Mouse (Mus musculus) neural tube, embryonic 13.5 days (tissue): Measurements from ENCODE around the gene Serpinb6c. TPM values are rescaled to one million over a fixed set of nuclear protein-coding genes. Genes with fewer than 3 reads are reported as not detected.
A peak's percentile ranks its signal among the peaks of the same experiment; 100 is the strongest.
"Not testable (repeated sequence)": the region's sequence is repeated elsewhere in the genome, so short reads cannot be mapped to it uniquely, and the experiment has no call there.

Experiments used
- ATAC-seq: fragments of 200-750 bp; cut with Nextera tagmentation; 2 replicates; pipeline ENCODE4 v1.8.0; 2017; ENCODE audit warnings: low read depth, mild to moderate bottlenecking, moderate TSS enrichment, moderate library complexity
- H3K27ac ChIP-seq: fragments of 300-500 bp; sonication (generic); replicated peaks from 2 replicates; pipeline ENCODE4 v1.5.1; 2015; ENCODE audit warnings: moderate library complexity, mild to moderate bottlenecking, inconsistent platforms
- H3K27me3 ChIP-seq: fragments of 300-500 bp; sonication (generic); 2 replicates; pipeline ENCODE4 v1.6.1; 2015; ENCODE audit warnings: mild to moderate bottlenecking, inconsistent platforms
- H3K36me3 ChIP-seq: fragments of 300-500 bp; sonication (generic); 2 replicates; pipeline ENCODE4 v1.6.1; 2015; ENCODE audit warnings: mild to moderate bottlenecking, inconsistent platforms
- H3K4me1 ChIP-seq: fragments of 300-500 bp; sonication (generic); replicated peaks from 2 replicates; pipeline ENCODE4 v1.6.1; 2015; ENCODE audit warnings: inconsistent platforms
- H3K4me2 ChIP-seq: fragments of 300-500 bp; sonication (generic); 2 replicates; pipeline ENCODE4 v1.6.1; 2015; ENCODE audit warnings: inconsistent platforms, mild to moderate bottlenecking, moderate library complexity
- H3K4me3 ChIP-seq: fragments of 300-500 bp; sonication (generic); 2 replicates; pipeline ENCODE4 v1.5.1; 2015; ENCODE audit warnings: mild to moderate bottlenecking, inconsistent platforms
- H3K9ac ChIP-seq: fragments of 300-500 bp; sonication (generic); 2 replicates; pipeline ENCODE4 v1.6.1; 2015; ENCODE audit warnings: moderate library complexity, mild to moderate bottlenecking, inconsistent platforms
- H3K9me3 ChIP-seq: fragments of 300-500 bp; sonication (generic); 2 replicates; pipeline ENCODE4 v1.6.1; 2016; ENCODE audit warnings: inconsistent platforms
- WGBS: fragments of 180-500 bp; shearing (Covaris S2); methylation state at CpG from one replicate; pipeline ENCODE4 v1.1.7; 2015; 5-methylcytosine and 5-hydroxymethylcytosine counted together
- polyA plus RNA-seq: library from polyadenylated mRNA; unstranded; fragments of >200 nt; fragmentation: Nextera tagmentation; extraction: Ambion mirVana; gene quantifications from 2 replicates; pipeline ENCODE4 v1.2.1, GENCODE M21; 2015

Serpinb6c gene
- 0.30 and 0.67 TPM in 2 replicates for polyA plus RNA-seq

DNA sequence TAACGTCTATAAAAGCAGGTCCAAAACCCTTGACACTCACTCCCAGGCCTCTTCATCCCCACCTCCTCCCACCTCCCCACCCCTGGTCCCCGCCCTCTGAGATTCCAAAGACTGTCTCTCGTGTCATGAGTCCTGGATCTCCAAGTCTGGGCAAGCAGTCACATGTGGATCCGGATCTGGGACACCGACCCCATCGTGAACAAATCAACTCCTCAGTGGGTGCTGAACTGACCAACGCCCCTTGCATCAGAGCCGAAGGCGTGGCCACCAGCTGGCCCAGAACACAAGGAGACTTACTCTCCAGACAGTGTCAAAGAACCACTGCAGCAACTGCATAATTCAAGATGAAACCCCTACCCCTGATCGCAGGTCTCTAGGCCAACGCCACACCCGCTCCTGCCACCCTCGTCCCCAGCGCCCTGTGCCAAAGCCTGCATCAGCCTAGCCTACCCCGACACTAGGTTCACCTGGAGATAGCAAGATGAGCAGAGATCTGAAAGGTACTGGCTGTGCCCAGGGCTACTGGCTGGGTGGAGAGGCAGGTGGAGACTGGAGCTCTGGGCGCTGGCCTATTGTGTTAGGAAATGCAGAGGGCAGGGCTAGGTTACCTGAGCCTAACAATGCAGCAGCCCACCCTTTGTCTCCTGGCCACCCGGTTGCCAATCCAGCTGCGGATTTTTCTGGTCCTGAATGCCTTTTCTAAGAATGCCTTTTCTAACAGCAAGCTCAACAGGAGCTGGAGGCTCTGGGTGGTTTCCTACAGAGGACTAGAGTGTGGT is at the start of gene Serpinb6c:
Gene Serpinb6c (minus strand): TSS at position 533 of the 779 bp plus-strand sequence.
- ATAC-seq, result no peak
- 78% methylated on average over 18 of the region's 18 CpGs for WGBS

DNA sequence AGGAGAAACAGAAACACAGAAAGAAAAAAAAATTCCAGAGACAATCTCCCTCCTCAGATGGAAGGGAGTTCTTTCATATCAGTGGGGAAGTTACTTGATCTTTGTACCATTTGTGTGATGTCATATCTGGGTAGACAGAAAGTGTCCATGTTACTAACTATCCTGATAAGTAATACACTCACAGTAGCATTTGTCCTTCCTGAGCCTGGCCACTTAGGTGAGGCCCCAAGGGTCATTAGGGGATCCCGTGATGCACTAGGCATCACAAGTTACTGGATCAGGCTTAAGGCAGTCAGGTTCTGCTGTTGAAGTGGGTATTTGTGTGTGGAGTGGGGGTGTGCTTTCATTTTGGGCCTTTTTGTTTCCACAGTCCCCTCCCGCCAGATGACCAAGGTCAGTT is 47.4 kb upstream of the Serpinb6c start:
- 89% methylated on average over 2 of the region's 2 CpGs for WGBS

More for the DNA sequence above, at the start of gene Serpinb6c:
- H3K4me2 ChIP-seq, result no peak within 1 kb of the TSS
- no peak within 1 kb of the TSS for H3K9ac ChIP-seq
- H3K4me3 ChIP-seq, result no peak within 1 kb of the TSS
- H3K36me3 ChIP-seq, result no peaks in the 10 kb centered on the region
- H3K27ac ChIP-seq, result no peak within 1 kb of the TSS
- H3K9me3 ChIP-seq, result no peaks in the 10 kb centered on the region
- no peaks in the 10 kb centered on the region for H3K4me1 ChIP-seq
- H3K27me3 ChIP-seq, result no peaks in the 10 kb centered on the region

GRCm38 (mm10) chr13:33952075-33952449 is 46.6 kb upstream of the Serpinb6c start:
- H3K27ac ChIP-seq, result no peak overlapping the region
- H3K36me3 ChIP-seq, result no peaks in the 10 kb centered on the region
- WGBS, result 83% methylated on average over 1 of the region's 1 CpGs
- no peaks in the 10 kb centered on the region for H3K4me1 ChIP-seq
- H3K9me3 ChIP-seq, result no peaks in the 10 kb centered on the region
- H3K4me2 ChIP-seq, result no peak overlapping the region
- ATAC-seq, result no peak
- H3K4me3 ChIP-seq, result no peak overlapping the region
- H3K9ac ChIP-seq, result no peak overlapping the region
- H3K27me3 ChIP-seq, result no peaks in the 10 kb centered on the region

More for the DNA sequence above, 47.4 kb upstream of the Serpinb6c start:
- Histone ChIP-seq H3K36me3 (no peaks in the 10 kb centered on the region), H3K4me1 (no peaks in the 10 kb centered on the region), H3K9ac (no peak overlapping the region), H3K9me3 (no peaks in the 10 kb centered on the region), H3K27ac (no peak overlapping the region), H3K4me3 (no peak overlapping the region), H3K4me2 (no peak overlapping the region), H3K27me3 (no peaks in the 10 kb centered on the region)
- no peak for ATAC-seq

DNA sequence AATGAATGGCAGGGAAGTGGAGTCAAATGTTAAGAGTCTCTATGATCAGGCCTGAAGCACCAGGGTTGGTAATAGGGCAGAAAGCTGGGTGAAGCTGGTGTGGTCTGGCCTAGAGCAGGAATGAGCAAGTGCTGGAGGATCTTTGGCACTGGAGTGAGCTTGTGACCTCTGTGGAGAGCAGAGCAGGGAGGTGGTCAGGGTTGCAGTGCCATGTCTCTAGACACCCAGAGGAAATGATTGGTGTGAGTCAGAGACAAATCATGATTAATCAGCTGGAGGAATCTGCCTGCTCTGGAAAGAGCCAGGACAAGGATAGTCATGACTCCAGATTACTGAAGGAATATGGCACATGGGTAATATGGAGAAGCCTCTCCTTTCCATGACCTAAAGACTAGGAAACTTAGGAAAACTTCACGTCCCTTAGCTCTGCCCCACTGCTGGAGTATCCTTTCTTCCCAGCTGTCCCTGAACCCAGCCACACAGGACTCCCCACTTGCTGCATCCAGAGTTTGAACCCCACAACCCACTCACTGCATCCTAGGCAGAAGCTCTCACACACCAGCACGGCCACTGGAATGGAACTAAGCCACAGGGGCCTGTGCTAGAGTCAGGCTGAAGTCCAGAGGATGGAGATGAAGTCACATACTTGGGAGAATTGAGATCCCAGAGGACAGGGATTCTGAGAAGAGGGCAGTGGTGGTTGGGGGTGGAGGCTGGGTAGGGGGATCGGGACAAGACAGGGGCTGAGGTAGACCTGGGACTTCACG is 46.0 kb upstream of the Serpinb6c start:
- no peak overlapping the region for H3K4me2 ChIP-seq
- WGBS, result 95% methylated on average over 4 of the region's 4 CpGs
- no peaks in the 10 kb centered on the region for H3K27me3 ChIP-seq
- no peaks in the 10 kb centered on the region for H3K36me3 ChIP-seq
- no peak for ATAC-seq
- no peaks in the 10 kb centered on the region for H3K4me1 ChIP-seq
- no peak overlapping the region for H3K27ac ChIP-seq
- no peaks in the 10 kb centered on the region for H3K9me3 ChIP-seq
- H3K9ac ChIP-seq, result no peak overlapping the region
- no peak overlapping the region for H3K4me3 ChIP-seq

- H3K4me1 ChIP-seq, result no peaks in the 10 kb centered on the region
- WGBS, result 53% methylated on average over 4 of the region's 4 CpGs
Observed at GRCm38 (mm10) chr13:33942212-33942779, 36.8 kb upstream of the Serpinb6c start.

DNA sequence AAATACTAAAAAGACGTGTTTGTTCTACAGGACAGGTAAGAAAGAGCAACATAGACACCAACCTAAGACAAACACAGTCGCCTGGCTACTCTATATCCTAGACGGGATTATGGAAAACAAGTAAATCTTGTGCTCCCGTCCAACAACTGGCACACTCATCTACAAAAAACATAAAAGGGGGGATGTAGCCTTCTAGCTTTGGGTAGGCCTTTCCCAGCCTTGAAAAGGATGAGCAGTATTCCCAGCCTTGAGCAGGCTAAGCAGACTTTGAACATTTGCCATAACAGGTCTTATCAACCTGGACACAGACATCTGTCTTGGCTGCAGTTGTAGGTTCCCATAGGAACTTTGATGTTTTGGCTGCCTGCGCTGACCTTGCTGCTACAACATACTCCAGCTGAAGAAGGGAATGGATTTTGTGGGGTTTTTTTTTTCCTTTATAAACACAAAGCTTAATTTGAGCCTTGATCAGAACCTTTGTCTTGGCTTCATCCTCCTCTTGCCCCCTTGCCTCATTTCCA is 35.8 kb upstream of the Serpinb6c start:
- no peaks in the 10 kb centered on the region for H3K9me3 ChIP-seq
- H3K4me1 ChIP-seq, result peaks cover 1% of the 10 kb centered on the region; the same call in 1 of the 2 replicates
- 89% methylated on average over 5 of the region's 5 CpGs for WGBS
- ATAC-seq, result no peak
- H3K27ac ChIP-seq, result no peak overlapping the region
- H3K4me3 ChIP-seq, result no peak overlapping the region
- H3K36me3 ChIP-seq, result no peaks in the 10 kb centered on the region
- H3K27me3 ChIP-seq, result peaks cover 5% of the 10 kb centered on the region; the same call in 1 of the 2 replicates
- no peak overlapping the region for H3K9ac ChIP-seq
- H3K4me2 ChIP-seq, result no peak overlapping the region

More at GRCm38 (mm10) chr13:33942212-33942779, 36.8 kb upstream of the Serpinb6c start:
- Histone ChIP-seq H3K4me2 (no peak overlapping the region), H3K9ac (no peak overlapping the region), H3K36me3 (no peaks in the 10 kb centered on the region), H3K27me3 (no peaks in the 10 kb centered on the region), H3K9me3 (no peaks in the 10 kb centered on the region), H3K27ac (no peak overlapping the region), H3K4me3 (no peak overlapping the region)
- ATAC-seq, result no peak

DNA sequence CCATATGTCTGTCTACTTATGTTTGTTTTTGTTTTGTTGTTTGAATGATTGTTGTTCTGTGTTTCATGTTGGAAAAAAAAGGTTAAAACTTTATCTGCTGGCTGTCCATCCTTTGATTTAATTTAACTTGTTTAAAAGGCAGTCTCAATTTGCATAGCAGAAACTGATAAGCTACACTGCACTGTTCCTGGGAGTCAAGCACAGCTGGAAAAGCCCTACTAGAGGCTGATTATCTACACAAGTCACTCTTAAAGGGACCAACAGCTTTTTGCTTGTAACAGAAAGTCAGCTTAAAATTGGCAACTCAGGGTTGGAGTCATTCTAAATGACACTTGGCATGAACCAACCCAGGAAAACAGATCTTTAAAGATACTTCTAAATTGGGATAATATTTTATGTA is 32.1 kb upstream of the Serpinb6c start:
- H3K36me3 ChIP-seq, ATAC-seq, H3K27ac ChIP-seq, H3K27me3 ChIP-seq, H3K9me3 ChIP-seq, H3K4me2 ChIP-seq, H3K4me3 ChIP-seq, H3K9ac ChIP-seq: not testable (repeated sequence)
- H3K4me1 ChIP-seq, result peaks cover 15% of the 10 kb centered on the region; the same call in 1 of the 2 replicates

DNA sequence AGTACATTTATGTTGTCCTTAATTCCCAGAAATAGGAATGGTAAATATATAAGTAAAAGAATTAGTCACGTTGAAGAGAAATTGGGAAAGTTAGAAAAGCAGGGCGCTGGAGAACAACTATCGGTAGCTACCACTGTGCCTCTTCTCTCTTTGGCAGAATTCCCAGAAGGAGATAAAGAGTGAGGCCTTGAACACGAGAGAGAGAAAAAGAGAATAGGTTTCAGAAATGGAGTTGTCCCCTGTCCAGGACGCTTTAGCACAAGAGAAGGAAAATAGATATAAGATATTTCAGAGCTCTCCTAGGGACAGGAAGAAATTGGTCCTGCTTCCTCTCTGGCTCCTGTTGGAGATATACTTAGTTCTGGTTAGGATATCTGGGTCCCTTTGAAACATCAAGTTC is 31.6 kb upstream of the Serpinb6c start:
- no peak overlapping the region for H3K9ac ChIP-seq
- no peaks in the 10 kb centered on the region for H3K9me3 ChIP-seq
- no peak overlapping the region for H3K4me3 ChIP-seq
- peaks cover 6% of the 10 kb centered on the region; the same call in 1 of the 2 replicates for H3K27me3 ChIP-seq
- H3K4me2 ChIP-seq, result no peak overlapping the region
- H3K4me1 ChIP-seq, result peaks cover 15% of the 10 kb centered on the region; the same call in 1 of the 2 replicates
- H3K36me3 ChIP-seq, result no peaks in the 10 kb centered on the region
- no peak overlapping the region for H3K27ac ChIP-seq
- 78% methylated on average over 5 of the region's 5 CpGs for WGBS
- no peak for ATAC-seq

GRCm38 (mm10) chr13:33935465-33936181 is 30.1 kb upstream of the Serpinb6c start:
- Histone ChIP-seq H3K4me1 (peaks cover 15% of the 10 kb centered on the region; the same call in 1 of the 2 replicates), H3K9me3 (no peaks in the 10 kb centered on the region), H3K4me3 (peak overlapping the region; percentile 56), H3K27ac (no peak overlapping the region), H3K4me2 (peak overlapping the region; percentile 84), H3K9ac (peak overlapping the region; percentile 78), H3K36me3 (no peaks in the 10 kb centered on the region), H3K27me3 (peaks cover 6% of the 10 kb centered on the region; the same call in 1 of the 2 replicates)
- peak; percentile 88 for ATAC-seq
- WGBS, result under 1% methylated on average over 44 of the region's 44 CpGs

GRCm38 (mm10) chr13:33934743-33935142 is 29.2 kb upstream of the Serpinb6c start:
- H3K9ac ChIP-seq, result no peak overlapping the region

DNA sequence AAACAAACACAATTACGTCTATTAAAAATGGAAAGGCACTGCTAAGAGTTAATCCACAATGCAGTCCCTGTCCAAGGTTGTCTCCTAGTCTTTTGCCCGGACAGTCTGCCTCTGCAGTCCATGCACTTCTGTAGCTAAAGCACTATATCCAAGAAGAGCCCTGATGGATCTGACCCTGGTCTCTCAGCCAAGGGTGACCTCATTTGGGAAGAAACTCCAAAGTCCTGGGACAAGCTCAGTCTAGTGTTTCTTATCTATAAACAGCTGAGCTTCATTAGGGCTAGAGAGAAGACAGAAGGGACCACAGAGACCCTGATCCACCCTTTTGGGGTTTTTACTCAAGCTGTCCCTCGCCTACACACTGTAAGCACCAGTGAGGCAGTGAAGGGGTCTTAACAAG is 25.4 kb upstream of the Serpinb6c start:
- peaks cover 9% of the 10 kb centered on the region; the same call in 1 of the 2 replicates for H3K4me1 ChIP-seq
- H3K9ac ChIP-seq, result no peak overlapping the region
- H3K4me2 ChIP-seq, result no peak overlapping the region
- no peaks in the 10 kb centered on the region for H3K27me3 ChIP-seq
- H3K36me3 ChIP-seq, result no peaks in the 10 kb centered on the region
- no peak for ATAC-seq
- no peak overlapping the region for H3K4me3 ChIP-seq
- H3K27ac ChIP-seq, result no peak overlapping the region
- H3K9me3 ChIP-seq, result no peaks in the 10 kb centered on the region
- 85% methylated on average over 3 of the region's 3 CpGs for WGBS

More at GRCm38 (mm10) chr13:33934743-33935142, 29.2 kb upstream of the Serpinb6c start:
- Histone ChIP-seq H3K9me3 (no peaks in the 10 kb centered on the region), H3K4me1 (peaks cover 15% of the 10 kb centered on the region; the same call in 1 of the 2 replicates), H3K27me3 (peaks cover 6% of the 10 kb centered on the region; the same call in 1 of the 2 replicates), H3K4me3 (peak overlapping the region; percentile 56; the same call in 1 of the 2 replicates), H3K27ac (no peak overlapping the region), H3K36me3 (no peaks in the 10 kb centered on the region), H3K4me2 (peak overlapping the region; percentile 84)
- WGBS, result 79% methylated on average over 6 of the region's 6 CpGs
- 0 out of 2 replicates have a peak, but pooled peaks have one; percentile 33 for ATAC-seq
